Mouse (Mus musculus) forelimb bud, embryonic 11.5 days (tissue): ENCODE measurements around the gene 4933407L21Rik.
"Not testable (repeated sequence)": the region's sequence is repeated elsewhere in the genome, so short reads cannot be mapped to it uniquely, and the experiment has no call there.

Source experiments
- DNase-seq: peaks from one replicate; pipeline ENCODE4 v3.0.0-alpha.2; 2012; ENCODE audit warnings: low read depth, low spot score

4933407L21Rik gene

DNA sequence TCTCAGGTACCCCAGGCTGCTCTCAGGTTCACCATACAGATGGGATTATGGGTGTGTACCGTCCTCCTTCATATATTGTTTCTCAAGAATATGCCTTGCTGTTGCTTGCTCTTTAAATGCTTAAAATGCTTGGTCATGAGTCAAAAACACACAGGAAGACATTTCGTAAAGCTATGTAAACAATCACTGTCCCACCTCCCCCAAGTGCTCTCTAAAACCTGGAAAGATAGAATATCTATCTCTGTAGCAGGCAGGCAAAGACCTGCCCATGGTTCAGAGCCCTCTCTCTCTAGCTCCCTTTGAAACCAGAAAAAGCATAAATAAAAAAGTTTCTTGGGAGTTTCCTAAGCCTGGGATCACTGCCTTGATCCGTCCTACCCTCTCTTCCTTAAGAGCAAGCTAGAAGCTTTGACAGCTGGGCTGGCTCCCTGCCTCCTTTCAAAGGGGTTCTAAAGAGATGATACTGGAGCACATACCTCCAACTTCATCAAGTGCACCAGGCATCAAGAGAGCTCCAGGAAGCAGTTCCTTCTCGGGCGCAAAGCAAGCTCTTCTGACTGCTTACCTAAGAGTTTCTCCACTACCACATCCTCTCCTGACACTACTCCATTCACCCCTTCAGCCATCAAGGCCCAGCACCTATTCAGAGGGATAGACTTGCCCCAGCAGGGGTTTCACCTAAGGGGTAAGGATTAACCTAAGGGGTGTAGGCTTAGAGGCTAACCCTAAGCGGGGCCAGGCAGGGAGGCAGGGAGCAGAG is 31.0 kb downstream of the 4933407L21Rik start:
- DNase-seq, result no peak

GRCm38 (mm10) chr1:85959889-85960276 is 31.6 kb downstream of the 4933407L21Rik start:
- DNase-seq, result no peak

DNA sequence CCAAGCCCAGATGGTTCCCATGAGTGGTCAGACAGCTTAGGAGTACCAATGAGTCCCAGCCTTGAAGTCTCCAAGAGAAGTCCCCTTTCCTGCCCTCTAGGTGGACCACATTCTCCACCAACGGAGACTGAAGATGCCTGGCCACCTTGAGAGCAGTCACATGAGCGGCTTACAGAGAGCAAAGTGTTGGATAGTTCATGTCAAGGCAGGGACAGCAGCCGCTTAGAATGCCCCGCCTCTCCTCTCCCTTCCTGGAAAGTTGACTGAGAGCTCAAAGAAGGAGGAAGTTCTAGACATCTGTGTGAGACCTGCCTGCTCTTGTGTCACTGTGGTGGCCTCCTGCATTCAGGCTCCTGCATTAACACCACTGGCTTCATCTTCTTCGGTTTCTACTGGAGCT is 32.6 kb downstream of the 4933407L21Rik start, which contains the start of gene Gpr55:
Gene Gpr55 (minus strand): TSS at position 135 of the 400 bp plus-strand sequence.
- no peak for DNase-seq

GRCm38 (mm10) chr1:85962081-85962480 is 33.8 kb downstream of the 4933407L21Rik start:
- no peak for DNase-seq

DNA sequence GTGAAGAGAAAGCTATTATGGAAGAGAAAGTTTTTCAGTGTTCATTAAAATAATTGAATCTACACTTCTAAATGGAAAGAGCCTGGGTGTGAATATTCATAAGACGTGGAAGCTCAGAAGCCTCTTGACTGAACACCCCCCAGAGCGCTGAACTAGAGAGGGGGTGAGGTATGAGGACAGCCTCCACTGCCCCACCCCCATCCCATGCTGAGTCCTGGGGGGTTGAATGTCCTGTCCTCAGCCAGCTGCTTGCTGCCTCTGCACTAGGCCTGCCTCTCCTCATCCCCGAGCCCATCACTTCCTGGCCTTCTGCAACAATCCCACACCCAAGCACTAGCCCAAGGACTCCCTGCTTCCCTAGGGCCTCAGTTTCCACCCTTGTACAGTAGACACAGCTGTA is 37.6 kb downstream of the 4933407L21Rik start:
- DNase-seq, result no peak

- DNase-seq, result no peak
Measured at GRCm38 (mm10) chr1:85969081-85969480, 40.8 kb downstream of the 4933407L21Rik start.

DNA sequence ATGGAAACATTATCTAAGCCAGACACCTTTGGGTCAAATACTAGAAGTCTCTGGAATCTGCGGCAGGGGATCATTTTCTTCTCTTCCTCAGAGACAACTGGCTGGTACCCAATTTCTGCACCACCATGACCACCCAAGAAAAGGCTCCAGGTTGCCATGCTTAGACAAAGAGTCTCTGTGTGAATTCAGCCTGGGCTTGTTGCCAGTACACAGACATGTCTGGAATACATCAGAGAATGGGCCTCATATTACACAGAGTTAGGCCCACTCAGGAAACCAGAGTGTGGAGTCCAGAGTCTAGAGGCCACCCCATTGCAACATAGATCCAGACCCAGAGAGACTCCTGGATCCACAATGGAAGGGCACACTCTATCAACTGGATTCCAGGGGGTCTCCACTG is 41.2 kb downstream of the 4933407L21Rik start:
- no peak for DNase-seq

DNA sequence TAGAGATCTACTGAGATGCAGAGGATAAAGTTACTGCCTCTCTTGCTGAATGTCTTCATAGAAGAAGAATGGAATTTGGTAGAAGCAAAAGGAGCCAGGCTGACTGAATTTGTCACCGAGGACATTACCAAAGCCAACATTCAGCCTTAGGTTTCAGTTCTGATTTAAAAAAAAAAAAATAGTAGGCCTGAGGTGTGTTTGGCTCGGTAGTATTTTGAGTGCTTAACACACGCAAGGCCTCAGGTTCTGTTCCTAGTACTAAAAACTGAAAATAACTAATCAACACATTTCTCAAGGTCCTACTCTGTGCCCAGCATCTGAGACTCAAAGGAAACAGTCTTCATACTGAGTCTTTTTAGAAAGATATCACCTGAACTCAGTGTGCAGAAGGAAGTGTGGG is 42.8 kb downstream of the 4933407L21Rik start:
- no peak for DNase-seq

DNA sequence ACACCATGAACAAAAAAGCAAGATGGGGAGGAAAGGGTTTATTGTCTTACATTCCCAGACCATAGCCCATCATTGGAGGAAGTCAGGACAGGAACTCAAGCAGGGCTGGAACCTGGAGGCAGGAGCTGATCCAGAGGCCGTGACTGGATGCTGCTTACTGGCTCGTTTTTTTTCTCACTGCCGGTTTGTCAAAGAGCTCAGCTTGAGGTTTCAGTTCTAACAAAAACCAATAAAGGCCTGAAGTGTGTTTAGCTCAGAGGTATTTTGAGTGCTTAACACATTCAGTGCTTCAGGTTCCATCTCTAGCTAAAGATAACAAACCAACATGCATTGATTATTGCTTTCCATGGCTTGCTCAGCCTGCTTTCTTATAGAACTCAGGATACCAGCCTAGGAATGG is 44.1 kb downstream of the 4933407L21Rik start:
- no peak for DNase-seq

DNA sequence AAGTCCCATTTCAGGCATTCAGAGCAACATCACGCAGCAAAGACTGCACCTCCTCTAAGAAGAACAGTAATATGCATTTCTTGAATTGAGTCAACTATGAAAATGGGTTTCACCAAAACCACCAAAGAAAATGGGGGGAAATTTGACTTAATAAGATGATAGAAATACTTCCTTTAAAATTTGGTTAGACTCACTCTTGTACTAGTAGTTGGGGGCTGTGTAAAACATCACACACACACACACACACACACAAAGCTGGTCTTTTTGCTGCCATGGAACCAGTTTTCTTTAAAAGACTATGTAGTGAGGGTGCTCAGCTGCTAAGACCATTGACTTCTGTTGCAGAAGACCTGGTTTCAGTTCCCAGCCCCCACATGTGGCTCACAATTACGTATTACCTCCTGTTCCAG is 45.2 kb downstream of the 4933407L21Rik start:
- no peak for DNase-seq

- no peak for DNase-seq
Measured at GRCm38 (mm10) chr1:85977709-85978108, 49.4 kb downstream of the 4933407L21Rik start.

GRCm38 (mm10) chr1:85981738-85982357 is 53.6 kb downstream of the 4933407L21Rik start:
- no peak for DNase-seq

DNA sequence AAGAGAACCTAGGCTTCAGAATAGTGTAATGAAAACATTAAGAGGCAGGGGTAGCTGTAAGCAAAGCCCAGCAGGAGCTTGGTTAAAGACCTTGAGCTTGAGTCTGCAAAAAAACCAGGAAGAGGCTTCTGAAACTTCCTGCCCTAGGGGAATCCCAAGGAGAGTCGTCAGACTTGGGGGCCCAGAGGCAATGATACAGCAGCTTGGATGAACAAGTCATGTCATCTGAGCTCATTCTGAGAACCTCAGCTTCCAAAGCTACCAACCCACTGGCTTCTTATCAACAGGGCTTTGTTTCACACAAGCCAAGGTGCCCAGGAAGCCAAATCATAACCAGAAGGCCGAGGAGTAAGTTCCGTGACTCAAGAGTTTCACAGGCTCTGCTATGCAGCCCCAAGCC is 57.5 kb downstream of the 4933407L21Rik start:
- DNase-seq, result no peak

GRCm38 (mm10) chr1:85988351-85988750 is 60.1 kb downstream of the 4933407L21Rik start:
- no peak for DNase-seq

- not testable (repeated sequence) for DNase-seq
Measured at GRCm38 (mm10) chr1:85988882-85989281, 60.6 kb downstream of the 4933407L21Rik start.
